Mouse (Mus musculus) bone marrow, adult 2 months (tissue): ENCODE results near the gene Rpe.

ENCODE experiments used
- CTCF ChIP-seq: fragments of 200-500 bp; IDR thresholded peaks from 2 replicates; pipeline ENCODE4 v1.5.1; 2011; ENCODE audit warnings: low read length, control low read depth; ENCODE audit not compliant: control insufficient read depth, insufficient read depth
- POLR2A ChIP-seq: fragments of 200-500 bp; IDR thresholded peaks from 2 replicates; pipeline ENCODE4 v1.6.1; 2011; ENCODE audit warnings: low read depth, mild to moderate bottlenecking, control low read depth, low read length, borderline replicate concordance; ENCODE audit not compliant: control insufficient read depth

DNA sequence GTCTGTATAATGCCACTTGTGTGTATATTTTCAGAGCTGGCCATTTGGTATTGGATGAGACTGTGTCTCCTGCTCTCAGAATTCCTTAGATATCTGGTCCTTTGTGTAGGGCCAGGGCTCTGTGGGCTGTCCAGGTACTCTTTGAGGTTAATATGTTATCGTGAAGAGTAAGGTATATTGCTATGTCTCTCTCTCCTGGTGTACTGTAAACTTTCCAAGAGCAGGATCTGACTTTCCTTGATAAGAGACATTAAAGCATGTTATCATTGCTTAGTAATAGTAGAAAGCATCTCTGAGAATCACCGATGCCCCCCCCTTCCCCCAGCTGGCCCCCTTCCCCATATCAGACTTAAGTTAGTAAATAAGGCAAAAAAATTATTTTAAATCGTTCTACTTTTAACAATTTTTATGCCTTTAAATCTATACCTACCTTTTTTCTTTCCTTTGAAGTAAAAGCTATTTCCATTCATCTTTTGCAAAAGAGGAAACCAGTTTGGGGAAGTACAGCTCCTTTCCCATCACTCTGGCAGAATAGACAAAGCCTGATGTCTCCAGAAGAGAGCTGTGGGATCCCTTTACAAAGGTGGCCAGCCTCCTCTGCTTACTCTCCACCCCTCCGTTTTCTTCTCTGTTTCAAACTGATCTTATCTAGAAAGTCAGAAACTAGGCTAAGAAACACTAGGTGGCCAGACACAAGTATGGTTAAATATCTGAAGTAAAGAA, 2.2 kb downstream of the Rpe start:
- TF ChIP-seq POLR2A, result no peak
- no peak for TF ChIP-seq CTCF
